Mouse (Mus musculus) embryonic facial prominence, embryonic 12.5 days (tissue): ENCODE measurements around the gene Mpi. TPM values are rescaled to one million over a fixed set of nuclear protein-coding genes. Genes with fewer than 3 reads are reported as not detected.

Experiments used
- ATAC-seq: fragments of 200-750 bp; cut with Nextera tagmentation; 2 replicates; pipeline ENCODE4 v1.8.0; 2017; ENCODE audit not compliant: insufficient number of reproducible peaks, insufficient read depth, low FRiP score, low TSS enrichment
- H3K27ac ChIP-seq: fragments of 300-500 bp; sonication (generic); 2 replicates; pipeline ENCODE4 v1.5.1; 2016; ENCODE audit warnings: mild to moderate bottlenecking
- H3K27me3 ChIP-seq: fragments of 300-500 bp; sonication (generic); 2 replicates; pipeline ENCODE4 v1.6.1; 2016; ENCODE audit warnings: mild to moderate bottlenecking, moderate library complexity
- H3K36me3 ChIP-seq: fragments of 300-500 bp; sonication (generic); 2 replicates; pipeline ENCODE4 v1.6.1; 2016; ENCODE audit warnings: mild to moderate bottlenecking
- H3K4me1 ChIP-seq: fragments of 300-500 bp; sonication (generic); 2 replicates; pipeline ENCODE4 v1.6.1; 2016
- H3K4me2 ChIP-seq: fragments of 300-500 bp; sonication (generic); replicated peaks from 2 replicates; pipeline ENCODE4 v1.6.1; 2016; ENCODE audit warnings: mild to moderate bottlenecking, moderate library complexity
- H3K4me3 ChIP-seq: fragments of 300-500 bp; sonication (generic); 2 replicates; pipeline ENCODE4 v1.5.1; 2016; ENCODE audit warnings: mild to moderate bottlenecking
- H3K9ac ChIP-seq: fragments of 300-500 bp; sonication (generic); 2 replicates; pipeline ENCODE4 v1.6.1; 2016; ENCODE audit warnings: mild to moderate bottlenecking, moderate library complexity
- H3K9me3 ChIP-seq: fragments of 300-500 bp; sonication (generic); 2 replicates; pipeline ENCODE4 v1.6.1; 2016; ENCODE audit warnings: mild to moderate bottlenecking, moderate library complexity
- WGBS: fragments of 180-500 bp; shearing (Covaris S2); methylation state at CpG from one replicate; pipeline ENCODE4 v1.1.7; 2016; 5-methylcytosine and 5-hydroxymethylcytosine counted together
- polyA plus RNA-seq: library from polyadenylated mRNA; unstranded; fragments of >200 nt; fragmentation: Nextera tagmentation; extraction: Ambion mirVana; gene quantifications from 2 replicates; pipeline ENCODE4 v1.2.1, GENCODE M21; 2016

Mpi gene
- polyA plus RNA-seq: 55.5 and 57.8 TPM in 2 replicates

DNA sequence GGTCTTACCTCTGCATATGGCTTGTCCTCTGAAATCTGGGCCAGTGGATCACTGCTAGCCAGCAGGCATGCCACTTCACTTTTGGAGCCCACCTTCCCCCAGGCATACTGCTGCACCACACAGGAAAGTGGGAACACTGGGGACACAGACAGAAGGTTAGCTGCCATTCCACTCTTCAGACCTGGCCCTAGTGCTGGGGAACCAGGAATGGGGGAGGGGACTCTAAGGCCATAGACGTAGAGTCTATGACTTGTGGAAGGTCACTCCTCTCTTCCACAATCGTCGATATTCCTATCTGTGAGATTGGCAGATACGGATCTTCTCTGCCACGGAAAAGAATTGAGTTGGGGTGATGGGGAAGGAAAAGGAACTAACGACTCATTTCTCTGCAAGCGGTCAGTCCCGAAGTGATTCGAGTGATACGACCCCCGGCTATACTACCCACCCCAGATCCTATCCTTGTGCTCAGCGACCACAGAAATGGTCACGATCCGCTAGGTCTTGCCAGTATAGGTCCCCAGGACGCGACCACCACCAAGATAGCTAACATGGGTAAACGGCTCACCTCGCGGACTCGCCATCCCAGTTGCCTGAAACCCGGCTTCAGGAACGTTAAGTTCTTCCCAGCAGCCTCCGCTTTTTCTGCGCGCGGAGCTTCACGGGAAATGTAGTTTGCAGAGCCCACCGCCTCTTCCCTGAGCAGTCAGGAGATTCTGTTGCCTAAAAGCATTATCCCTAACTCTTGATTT, at the start of gene Mpi:
Mpi (minus strand) TSS at position 625 of the 749 bp plus-strand sequence.
- Histone ChIP-seq H3K4me2 (peak within 1 kb of the TSS; percentile 84), H3K36me3 (peaks cover 32% of the 10 kb centered on the region), H3K4me3 (peak within 1 kb of the TSS; percentile 78), H3K27ac (no peak within 1 kb of the TSS), H3K9ac (peak within 1 kb of the TSS; percentile 70), H3K4me1 (peaks cover 6% of the 10 kb centered on the region), H3K27me3 (no peaks in the 10 kb centered on the region), H3K9me3 (no peaks in the 10 kb centered on the region)
- WGBS: 2% methylated on average over 28 of the region's 28 CpGs
- ATAC-seq: no peak

DNA sequence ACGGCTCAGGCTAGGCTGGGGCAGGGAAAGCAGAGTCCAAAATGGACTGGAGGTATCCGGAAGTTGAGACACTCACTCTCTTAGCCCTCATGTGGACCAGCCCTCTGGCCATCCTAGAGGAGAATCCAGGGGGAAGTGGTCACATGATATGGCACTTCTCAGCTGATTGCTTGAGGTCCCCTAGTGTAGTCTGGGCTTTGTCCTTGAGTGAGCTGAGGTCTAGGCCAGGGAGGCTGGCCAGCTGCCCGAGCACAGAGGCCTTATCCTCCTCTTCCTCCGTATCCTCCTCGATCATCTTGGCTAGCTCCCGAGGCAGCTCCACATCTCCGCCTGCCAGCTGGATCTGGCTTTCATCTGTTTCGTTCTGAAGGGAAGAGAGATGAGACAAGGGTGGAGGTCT, 49.5 kb upstream of the Mpi start:
- no peaks in the 10 kb centered on the region for H3K9me3 ChIP-seq
- H3K27me3 ChIP-seq: peaks cover 12% of the 10 kb centered on the region; the same call in 1 of the 2 replicates
- H3K4me1 ChIP-seq: peaks cover 30% of the 10 kb centered on the region
- no peak overlapping the region for H3K27ac ChIP-seq
- no peak for ATAC-seq
- no peak overlapping the region for H3K4me3 ChIP-seq
- H3K4me2 ChIP-seq: no peak overlapping the region
- no peaks in the 10 kb centered on the region for H3K36me3 ChIP-seq
- H3K9ac ChIP-seq: no peak overlapping the region
- 63% methylated on average over 8 of the region's 8 CpGs for WGBS

DNA sequence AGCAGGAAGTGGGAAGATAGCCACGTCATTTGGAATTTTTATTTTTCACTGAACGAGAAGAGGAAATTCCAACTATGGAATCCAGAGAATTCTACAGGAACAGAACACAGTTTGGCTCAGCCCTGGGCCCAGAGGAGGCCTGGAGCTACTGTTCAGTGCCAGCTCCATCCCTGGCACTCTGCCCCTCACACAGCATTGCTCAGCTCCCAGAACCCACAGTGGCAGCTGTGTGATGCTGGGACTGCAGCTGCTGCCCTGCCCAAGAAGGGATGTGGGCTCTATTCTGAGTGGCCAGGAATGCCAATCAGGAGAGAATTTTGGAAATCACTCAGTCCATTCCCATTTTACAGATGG, 48.8 kb upstream of the Mpi start:
- peaks cover 25% of the 10 kb centered on the region for H3K4me1 ChIP-seq
- no peak overlapping the region for H3K9ac ChIP-seq
- ATAC-seq: no peak
- no peaks in the 10 kb centered on the region for H3K36me3 ChIP-seq
- H3K27ac ChIP-seq: no peak overlapping the region
- no peak overlapping the region for H3K4me3 ChIP-seq
- H3K9me3 ChIP-seq: no peaks in the 10 kb centered on the region
- WGBS: 47% methylated on average over 2 of the region's 2 CpGs
- H3K27me3 ChIP-seq: peaks cover 12% of the 10 kb centered on the region; the same call in 1 of the 2 replicates
- no peak overlapping the region for H3K4me2 ChIP-seq

DNA sequence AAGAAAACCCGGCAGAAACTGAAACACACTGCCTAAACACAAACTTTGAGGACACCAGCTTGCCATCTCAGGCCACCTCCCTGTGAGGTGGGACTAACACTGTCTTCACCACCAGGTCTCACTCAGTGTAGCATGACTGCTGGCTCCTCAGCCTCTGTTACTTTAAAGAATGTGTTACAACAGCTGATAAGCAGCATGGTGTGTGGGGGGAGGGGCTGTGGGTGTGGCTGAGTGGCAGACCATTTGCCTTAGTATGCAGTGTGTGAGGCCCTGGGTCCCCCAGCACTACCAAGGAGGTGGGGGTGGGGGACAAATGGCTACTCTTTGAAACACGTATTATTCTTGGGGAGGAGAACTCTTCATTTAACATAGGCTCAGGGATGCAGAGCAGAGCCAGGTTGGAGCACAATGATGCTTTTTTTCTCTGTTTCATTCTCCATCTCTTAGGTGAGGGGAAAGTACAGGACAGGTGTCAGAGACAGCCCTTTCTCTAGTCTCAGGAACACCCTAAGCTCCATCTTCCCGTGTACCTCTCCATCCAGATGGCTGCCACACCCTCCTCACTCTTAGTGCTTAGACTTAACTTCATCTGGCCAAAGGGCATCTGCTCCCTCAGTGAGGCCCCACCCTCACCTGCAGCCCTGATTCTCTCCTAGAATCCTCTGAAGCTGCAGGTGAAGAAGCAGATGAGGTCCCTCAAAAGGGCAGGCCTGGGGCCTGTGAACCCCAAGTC, 48.2 kb upstream of the Mpi start:
- 14% methylated on average over 3 of the region's 3 CpGs for WGBS
- no peak overlapping the region for H3K9ac ChIP-seq
- no peak overlapping the region for H3K27ac ChIP-seq
- no peak overlapping the region for H3K4me2 ChIP-seq
- ATAC-seq: no peak
- peaks cover 22% of the 10 kb centered on the region for H3K4me1 ChIP-seq
- peaks cover 7% of the 10 kb centered on the region; the same call in 1 of the 2 replicates for H3K27me3 ChIP-seq
- H3K9me3 ChIP-seq: no peaks in the 10 kb centered on the region
- H3K36me3 ChIP-seq: no peaks in the 10 kb centered on the region
- H3K4me3 ChIP-seq: no peak overlapping the region

DNA sequence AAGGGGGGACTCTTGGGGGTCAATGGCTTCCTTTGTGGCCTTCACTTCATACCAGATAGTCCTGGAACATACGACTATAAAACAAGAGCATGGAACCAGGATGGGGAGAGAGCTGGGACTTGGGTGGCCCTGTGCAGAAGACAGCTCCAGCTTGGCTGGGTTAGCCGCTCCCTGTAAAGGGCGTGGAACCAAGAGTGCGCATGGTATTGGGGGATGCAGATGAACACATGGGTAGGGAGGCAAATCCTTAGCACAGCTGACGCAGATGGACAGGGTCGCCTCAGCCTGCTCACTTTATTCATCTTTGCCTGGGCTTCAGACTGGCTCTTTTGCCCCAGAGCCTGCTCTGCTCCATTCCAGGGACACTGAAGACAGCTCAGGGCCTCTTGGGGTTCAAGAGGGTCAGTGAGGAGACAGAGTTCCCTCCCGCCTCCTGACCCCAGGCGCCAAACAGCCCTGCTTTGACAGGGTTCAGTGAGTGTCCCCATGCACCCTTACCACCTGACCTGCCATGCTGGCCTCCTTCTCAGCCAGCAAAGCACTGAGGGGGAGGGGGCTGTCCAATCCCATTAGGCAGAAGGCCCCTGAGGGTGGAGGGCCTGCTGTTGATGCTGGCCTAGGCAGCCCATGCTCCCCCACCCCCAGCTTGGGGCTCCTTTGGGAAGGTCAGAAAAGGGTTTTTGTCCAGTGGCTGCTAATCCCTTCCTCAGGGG, 46.4 kb upstream of the Mpi start:
- no peak overlapping the region for H3K4me2 ChIP-seq
- no peak overlapping the region for H3K27ac ChIP-seq
- H3K27me3 ChIP-seq: no peaks in the 10 kb centered on the region
- 33% methylated on average over 8 of the region's 8 CpGs for WGBS
- no peak; the same call in 1 of the 2 replicates for ATAC-seq
- H3K36me3 ChIP-seq: peaks cover 15% of the 10 kb centered on the region
- H3K4me1 ChIP-seq: peaks cover 22% of the 10 kb centered on the region
- H3K9me3 ChIP-seq: no peaks in the 10 kb centered on the region
- H3K4me3 ChIP-seq: no peak overlapping the region
- H3K9ac ChIP-seq: no peak overlapping the region

DNA sequence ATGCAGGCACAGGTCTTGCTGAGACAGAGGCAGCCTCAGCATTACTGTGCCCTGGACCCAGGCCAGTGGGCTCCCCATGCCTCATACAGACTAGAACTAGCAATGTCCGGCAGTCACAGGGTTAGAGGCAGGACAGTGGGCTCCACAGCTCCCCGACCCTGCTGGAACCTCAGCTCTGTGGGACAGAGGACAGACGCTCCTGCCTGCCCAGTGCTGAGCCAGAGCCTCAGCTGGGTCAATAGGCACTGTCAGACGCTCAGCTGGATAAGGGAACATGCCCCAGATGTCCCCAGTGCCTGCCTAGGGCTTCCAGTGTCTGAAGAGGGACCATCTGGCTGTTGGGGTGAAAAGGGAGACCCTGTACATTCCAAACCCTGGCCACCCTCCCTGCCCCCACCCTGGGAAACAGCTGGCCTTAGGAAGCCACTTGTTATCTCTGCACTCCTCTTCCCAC, 45.4 kb upstream of the Mpi start:
- H3K27ac ChIP-seq: 0 out of 2 replicates have a peak overlapping the region, but pooled peaks have one; percentile 11
- peaks cover 26% of the 10 kb centered on the region for H3K36me3 ChIP-seq
- no peak overlapping the region for H3K9ac ChIP-seq
- ATAC-seq: no peak
- H3K4me2 ChIP-seq: no peak overlapping the region
- H3K4me3 ChIP-seq: no peak overlapping the region
- H3K27me3 ChIP-seq: no peaks in the 10 kb centered on the region
- WGBS: 21% methylated on average over 4 of the region's 4 CpGs
- H3K9me3 ChIP-seq: no peaks in the 10 kb centered on the region
- peaks cover 22% of the 10 kb centered on the region for H3K4me1 ChIP-seq

DNA sequence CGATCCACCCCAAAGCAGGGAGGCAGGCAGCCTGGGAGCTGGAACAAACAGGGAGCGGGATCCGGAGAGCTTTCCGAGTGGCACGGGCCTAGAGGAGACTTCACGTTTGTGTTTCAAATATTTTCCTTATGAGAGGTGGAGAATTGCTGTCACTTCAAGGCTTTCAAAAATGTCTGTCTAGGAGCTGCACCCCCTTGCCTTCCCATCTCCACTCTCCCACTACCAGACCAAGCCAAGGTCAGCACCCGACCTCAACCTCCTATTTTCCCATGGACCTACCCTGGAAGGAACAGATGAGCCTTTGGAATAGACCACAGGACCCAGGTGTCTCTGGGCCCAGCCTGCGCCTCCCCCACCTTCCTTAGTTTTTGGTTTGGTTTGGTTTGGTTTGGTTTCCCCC, 44.7 kb upstream of the Mpi start:
- Histone ChIP-seq H3K27ac (0 out of 2 replicates have a peak overlapping the region, but pooled peaks have one; percentile 11), H3K9ac (no peak overlapping the region), H3K27me3 (no peaks in the 10 kb centered on the region), H3K4me3 (no peak overlapping the region), H3K4me2 (no peak overlapping the region), H3K4me1 (peaks cover 22% of the 10 kb centered on the region), H3K36me3 (peaks cover 31% of the 10 kb centered on the region), H3K9me3 (no peaks in the 10 kb centered on the region)
- ATAC-seq: no peak
- WGBS: 78% methylated on average over 8 of the region's 8 CpGs

DNA sequence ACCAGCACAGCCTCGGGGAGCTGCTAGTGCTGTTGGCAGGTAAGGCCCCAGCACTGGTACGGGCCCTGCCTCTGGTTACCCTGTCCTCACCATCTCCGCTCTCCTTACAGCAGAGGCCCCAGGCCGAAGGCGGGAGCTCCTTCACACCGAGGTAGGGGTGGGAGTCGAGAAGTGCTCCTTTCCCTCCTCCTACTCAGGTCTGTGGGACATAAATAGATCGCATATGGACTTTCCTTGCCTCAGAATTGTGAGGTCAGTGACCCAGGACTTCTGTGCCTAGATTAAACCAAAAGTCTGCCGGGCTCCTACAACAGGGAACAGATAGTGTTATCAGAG, 41.6 kb upstream of the Mpi start:
- H3K9ac ChIP-seq: no peak overlapping the region
- no peak overlapping the region for H3K4me3 ChIP-seq
- H3K4me2 ChIP-seq: no peak overlapping the region
- 74% methylated on average over 9 of the region's 9 CpGs for WGBS
- no peaks in the 10 kb centered on the region for H3K27me3 ChIP-seq
- peaks cover 18% of the 10 kb centered on the region for H3K4me1 ChIP-seq
- no peaks in the 10 kb centered on the region for H3K9me3 ChIP-seq
- H3K27ac ChIP-seq: no peak overlapping the region
- no peak for ATAC-seq
- H3K36me3 ChIP-seq: peaks cover 34% of the 10 kb centered on the region

DNA sequence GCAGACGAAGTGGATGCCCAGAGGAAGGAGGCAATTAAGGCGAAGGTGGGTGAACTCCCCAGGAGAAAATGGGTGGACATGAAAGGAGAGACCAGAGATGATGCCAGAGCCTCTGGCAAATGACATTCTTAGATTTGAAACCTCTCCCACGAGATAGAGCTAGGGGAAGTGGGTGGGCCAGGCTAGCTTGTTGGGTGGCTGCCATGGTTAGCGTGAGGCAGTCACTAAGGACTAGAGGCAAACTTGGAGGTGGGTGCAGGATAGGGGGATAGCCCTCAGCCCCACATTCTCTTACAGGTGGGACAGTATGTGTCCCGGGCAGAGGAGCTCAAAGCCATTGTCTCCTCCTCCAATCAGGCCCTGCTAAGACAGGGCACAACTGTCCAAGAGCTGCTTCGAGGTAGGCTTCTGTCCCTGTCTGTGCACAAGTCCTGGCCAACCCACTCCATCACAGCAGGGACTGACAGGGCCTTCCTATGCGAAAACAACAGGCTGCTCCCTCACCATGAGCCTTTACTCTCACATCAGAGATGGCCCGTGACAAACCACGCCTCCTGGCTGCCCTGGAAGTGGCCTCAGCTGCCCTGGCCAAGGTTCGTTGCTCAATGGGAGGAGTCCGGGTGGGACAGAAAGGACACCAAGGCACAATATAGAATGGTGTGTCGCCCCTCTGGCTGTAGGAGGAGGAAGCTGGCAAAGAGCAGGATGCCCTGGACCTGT, 41.1 kb upstream of the Mpi start:
- ATAC-seq: no peak
- H3K9ac ChIP-seq: no peak overlapping the region
- no peak overlapping the region for H3K4me3 ChIP-seq
- WGBS: 47% methylated on average over 12 of the region's 12 CpGs
- peaks cover 34% of the 10 kb centered on the region for H3K36me3 ChIP-seq
- no peak overlapping the region for H3K27ac ChIP-seq
- no peak overlapping the region for H3K4me2 ChIP-seq
- peaks cover 20% of the 10 kb centered on the region for H3K4me1 ChIP-seq
- no peaks in the 10 kb centered on the region for H3K9me3 ChIP-seq
- no peaks in the 10 kb centered on the region for H3K27me3 ChIP-seq

DNA sequence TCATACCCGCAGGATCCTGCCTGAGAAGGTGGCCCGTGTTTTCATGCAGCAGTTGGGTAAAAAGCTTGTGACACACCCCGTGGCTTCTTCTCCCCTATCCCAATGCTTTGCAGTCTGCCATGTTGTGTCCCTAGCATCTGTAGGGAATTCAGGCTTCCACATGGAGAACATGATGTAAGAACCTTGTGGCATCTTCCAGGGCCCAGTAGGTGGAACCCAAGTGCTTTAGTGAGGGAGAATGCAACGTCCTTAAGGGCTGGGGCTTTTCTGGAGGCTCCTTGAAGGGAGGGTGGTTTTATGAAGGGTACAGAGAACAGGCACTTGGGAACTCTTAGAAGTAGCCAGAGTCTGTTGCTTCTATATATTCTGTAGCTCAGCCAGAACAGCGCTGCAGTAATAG, 38.2 kb upstream of the Mpi start:
- no peak overlapping the region for H3K9ac ChIP-seq
- H3K27ac ChIP-seq: no peak overlapping the region
- H3K9me3 ChIP-seq: no peaks in the 10 kb centered on the region
- 36% methylated on average over 5 of the region's 5 CpGs for WGBS
- H3K36me3 ChIP-seq: peaks cover 48% of the 10 kb centered on the region
- H3K27me3 ChIP-seq: no peaks in the 10 kb centered on the region
- peak overlapping the region; percentile 79; the same call in 1 of the 2 replicates for H3K4me3 ChIP-seq
- peaks cover 13% of the 10 kb centered on the region for H3K4me1 ChIP-seq
- no peak for ATAC-seq
- peak overlapping the region; percentile 92 for H3K4me2 ChIP-seq
